Mouse (Mus musculus) megakaryocyte-erythroid progenitor cell, adult 5-6 weeks (primary cell): ENCODE results near the gene Dao. TPM values are rescaled to one million over a fixed set of nuclear protein-coding genes. Genes with fewer than 3 reads are reported as not detected.

Experiments used
- ATAC-seq: replicated peaks from 2 replicates; pipeline ENCODE4 v1.8.0; 2016; ENCODE audit warnings: mild to moderate bottlenecking, inconsistent platforms; ENCODE audit not compliant: severe bottlenecking, poor library complexity, low FRiP score, low TSS enrichment
- total RNA-seq, 2 experiments: library from RNA; stranded (forward) in 1 of 2; stranded (reverse) in 1 of 2; fragments of 200-1000, 215-1000 nt in 1 of 2; fragments of >200 nt in 1 of 2; fragmentation: Nextera tagmentation in 1 of 2; gene quantifications; 2 replicates each; pipeline ENCODE4 v1.2.3; 2014 to 2017

Gene Dao
- total RNA-seq, 2 experiments from 2014 or later: not detected

GRCm38 (mm10) chr5:113980511-113980910 is 23.0 kb upstream of the Dao start:
- ATAC-seq: no peak; the same call in 1 of the 2 replicates

- no peak for ATAC-seq
These were observed 22.3 kb upstream of the Dao start for GRCm38 (mm10) chr5:113981171-113981570.

- no peak for ATAC-seq
These were observed 21.7 kb upstream of the Dao start for GRCm38 (mm10) chr5:113981843-113982242.

- no peak for ATAC-seq
These were observed 20.0 kb upstream of the Dao start for GRCm38 (mm10) chr5:113983541-113983940.

GRCm38 (mm10) chr5:113984025-113984740 is 19.3 kb upstream of the Dao start:
- ATAC-seq: peak; percentile 88

GRCm38 (mm10) chr5:113985737-113986136 is 17.8 kb upstream of the Dao start:
- no peak for ATAC-seq

GRCm38 (mm10) chr5:113986182-113986961 is 17.1 kb upstream of the Dao start:
- ATAC-seq: no peak

GRCm38 (mm10) chr5:113989437-113990024 is 14.0 kb upstream of the Dao start:
- peak; percentile 90 for ATAC-seq

GRCm38 (mm10) chr5:113990593-113990992 is 12.9 kb upstream of the Dao start:
- ATAC-seq: no peak

GRCm38 (mm10) chr5:113991141-113991540 is 12.4 kb upstream of the Dao start:
- no peak for ATAC-seq

GRCm38 (mm10) chr5:113992339-113992831 is 11.1 kb upstream of the Dao start:
- ATAC-seq: no peak

- peak; percentile 40 for ATAC-seq
These were observed 10.4 kb upstream of the Dao start for GRCm38 (mm10) chr5:113993031-113993486.

GRCm38 (mm10) chr5:113993487-113994465 is 9.7 kb upstream of the Dao start, which contains the start of gene Ssh1:
TSS of gene Ssh1 (minus strand) at chr5:113993894.
- ATAC-seq: peak; percentile 30

GRCm38 (mm10) chr5:113996458-113996857 is 7.0 kb upstream of the Dao start:
- ATAC-seq: no peak

- ATAC-seq: no peak
These were observed 4.1 kb upstream of the Dao start for GRCm38 (mm10) chr5:113999382-113999781.

GRCm38 (mm10) chr5:114004573-114004972 is 1.1 kb downstream of the Dao start:
- ATAC-seq: no peak

GRCm38 (mm10) chr5:114005100-114005499 is 1.6 kb downstream of the Dao start:
- ATAC-seq: no peak

- ATAC-seq: no peak
These were observed 3.5 kb downstream of the Dao start for GRCm38 (mm10) chr5:114006974-114007373.
